Mouse (Mus musculus) heart, postnatal 0 days (tissue): ENCODE measurements around the gene Rbm47. TPM values are rescaled to one million over a fixed set of nuclear protein-coding genes. Genes with fewer than 3 reads are reported as not detected.

Source experiments
- ATAC-seq: fragments of 200-750 bp; cut with Nextera tagmentation; 2 replicates; pipeline ENCODE4 v1.8.0; 2017; ENCODE audit warnings: low read depth, moderate number of reproducible peaks, moderate library complexity; ENCODE audit not compliant: insufficient read depth
- DNase-seq: peaks from one replicate; pipeline ENCODE4 v3.0.0-alpha.2; 2016; ENCODE audit warnings: low spot score
- H3K27ac ChIP-seq: fragments of 300-500 bp; sonication (generic); 2 replicates; pipeline ENCODE4 v1.5.1; 2014; ENCODE audit warnings: low read depth, mild to moderate bottlenecking
- H3K27me3 ChIP-seq: fragments of 300-500 bp; sonication (generic); 2 replicates; pipeline ENCODE4 v1.6.1; 2014; ENCODE audit warnings: low read length, mixed read lengths; ENCODE audit not compliant: control insufficient read depth, insufficient read depth
- H3K36me3 ChIP-seq: fragments of 300-500 bp; sonication (generic); replicated peaks from 2 replicates; pipeline ENCODE4 v1.6.1; 2014; ENCODE audit warnings: low read length, mixed read lengths; ENCODE audit not compliant: control insufficient read depth, insufficient read depth
- H3K4me1 ChIP-seq: fragments of 300-500 bp; sonication (generic); 2 replicates; pipeline ENCODE4 v1.6.1; 2014; ENCODE audit warnings: antibody characterized with exemption; ENCODE audit not compliant: control insufficient read depth, insufficient read depth
- H3K4me2 ChIP-seq: fragments of 300-500 bp; sonication (generic); 2 replicates; pipeline ENCODE4 v1.6.1; 2014; ENCODE audit warnings: low read depth, mild to moderate bottlenecking, low read length, moderate library complexity
- H3K4me3 ChIP-seq: fragments of 300-500 bp; sonication (generic); 2 replicates; pipeline ENCODE4 v1.5.1; 2014; ENCODE audit warnings: low read depth, low read length
- H3K9ac ChIP-seq: fragments of 300-500 bp; sonication (generic); replicated peaks from 2 replicates; pipeline ENCODE4 v1.6.1; 2014; ENCODE audit warnings: low read depth, low read length, mixed read lengths
- H3K9me3 ChIP-seq: fragments of 300-500 bp; sonication (generic); replicated peaks from 2 replicates; pipeline ENCODE4 v1.6.1; 2016; ENCODE audit warnings: low read length; ENCODE audit not compliant: control insufficient read depth
- CTCF ChIP-seq: IDR thresholded peaks from 2 replicates; pipeline ENCODE4 v1.5.1; 2016; ENCODE audit warnings: antibody characterized with exemption, control low read depth, low read depth
- EP300 ChIP-seq: IDR thresholded peaks from 2 replicates; pipeline ENCODE4 v1.6.1; 2016; ENCODE audit warnings: antibody characterized with exemption, low read depth
- WGBS: fragments of 180-500 bp; shearing (Covaris S2); extraction: QIAGEN DNeasy Blood & Tissue Kit; methylation state at CpG from one replicate; pipeline ENCODE4 v1.1.7; 2014; 5-methylcytosine and 5-hydroxymethylcytosine counted together
- polyA plus RNA-seq: library from polyadenylated mRNA; unstranded; fragments of >200 nt; fragmentation: Nextera tagmentation; extraction: Ambion mirVana; gene quantifications from 2 replicates; pipeline ENCODE4 v1.2.1, GENCODE M21; 2015
- total RNA-seq: library from RNA; depleted of rRNA; stranded (reverse); fragments of >200 nt; gene quantifications from 2 replicates; pipeline ENCODE4 v1.2.3, GENCODE M21; 2014; ENCODE audit warnings: low replicate concordance

Gene Rbm47
- total and polyA plus RNA-seq, 2 experiments from 2014 or later: 1.1 to 11.2 TPM

DNA sequence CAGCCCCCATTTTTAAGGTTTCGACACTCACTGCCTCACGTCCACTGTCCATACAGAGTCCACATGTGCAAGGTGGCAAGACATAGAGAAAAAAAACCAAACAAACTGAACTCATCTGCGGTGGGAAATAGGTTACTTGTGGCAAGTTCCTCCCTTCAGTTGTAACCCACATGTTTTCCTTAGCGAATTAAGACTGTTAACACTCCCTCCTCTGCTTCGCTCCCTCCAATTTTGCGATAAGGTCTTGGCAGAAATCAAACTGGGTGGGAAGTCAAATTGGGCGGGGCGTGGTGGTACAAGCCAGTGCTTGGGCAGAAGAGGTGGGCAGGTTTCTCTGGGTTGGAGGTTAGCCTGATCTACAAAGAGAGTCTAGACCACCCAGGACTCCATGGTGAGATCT, 101.2 kb downstream of the Rbm47 start:
- ATAC-seq: no peak

GRCm38 (mm10) chr5:66070350-66070749, 102.6 kb downstream of the Rbm47 start:
- peak overlapping the region; percentile 65; the same call in 1 of the 2 replicates for H3K4me2 ChIP-seq
- no peak overlapping the region for H3K27ac ChIP-seq
- H3K4me3 ChIP-seq: no peak overlapping the region
- ATAC-seq: no peak
- WGBS: 63% methylated on average over 2 of the region's 2 CpGs
- DNase-seq: no peak
- no peaks in the 10 kb centered on the region for H3K36me3 ChIP-seq
- H3K9me3 ChIP-seq: no peaks in the 10 kb centered on the region
- TF ChIP-seq EP300 (no peak), CTCF (no peak)
- no peak overlapping the region for H3K9ac ChIP-seq
- H3K4me1 ChIP-seq: peaks cover 7% of the 10 kb centered on the region
- no peaks in the 10 kb centered on the region for H3K27me3 ChIP-seq

More for the DNA sequence above, 101.2 kb downstream of the Rbm47 start:
- no peaks in the 10 kb centered on the region for H3K9me3 ChIP-seq
- no peak for DNase-seq
- H3K36me3 ChIP-seq: no peaks in the 10 kb centered on the region
- no peak overlapping the region for H3K4me2 ChIP-seq
- H3K27ac ChIP-seq: no peak overlapping the region
- WGBS: 67% methylated on average over 8 of the region's 8 CpGs
- no peak overlapping the region for H3K9ac ChIP-seq
- no peaks in the 10 kb centered on the region for H3K27me3 ChIP-seq
- no peak overlapping the region for H3K4me3 ChIP-seq
- no peak for TF ChIP-seq CTCF
- TF ChIP-seq EP300: no peak
- H3K4me1 ChIP-seq: peaks cover 7% of the 10 kb centered on the region

GRCm38 (mm10) chr5:66069470-66070144, 103.3 kb downstream of the Rbm47 start:
- ATAC-seq: peak; percentile 64
- 10% methylated on average over 27 of the region's 27 CpGs for WGBS
- Histone ChIP-seq H3K27me3 (no peaks in the 10 kb centered on the region), H3K4me3 (peak overlapping the region; percentile 40), H3K27ac (no peak overlapping the region), H3K9ac (no peak overlapping the region; the same call in 1 of the 2 replicates), H3K36me3 (no peaks in the 10 kb centered on the region), H3K4me2 (peak overlapping the region; percentile 65), H3K9me3 (no peaks in the 10 kb centered on the region), H3K4me1 (peaks cover 7% of the 10 kb centered on the region)
- TF ChIP-seq CTCF (no peak), EP300 (no peak)
- peak; percentile 28 for DNase-seq

GRCm38 (mm10) chr5:66069133-66069469, 103.8 kb downstream of the Rbm47 start:
- no peak overlapping the region for H3K27ac ChIP-seq
- no peak overlapping the region for H3K9ac ChIP-seq
- H3K36me3 ChIP-seq: no peaks in the 10 kb centered on the region
- no peak overlapping the region; the same call in 1 of the 2 replicates for H3K4me3 ChIP-seq
- TF ChIP-seq CTCF: no peak
- no peak for ATAC-seq
- H3K4me2 ChIP-seq: peak overlapping the region; percentile 65; the same call in 1 of the 2 replicates
- H3K4me1 ChIP-seq: peaks cover 7% of the 10 kb centered on the region
- no peaks in the 10 kb centered on the region for H3K9me3 ChIP-seq
- no peak for DNase-seq
- H3K27me3 ChIP-seq: no peaks in the 10 kb centered on the region
- WGBS: 49% methylated on average over 7 of the region's 7 CpGs

DNA sequence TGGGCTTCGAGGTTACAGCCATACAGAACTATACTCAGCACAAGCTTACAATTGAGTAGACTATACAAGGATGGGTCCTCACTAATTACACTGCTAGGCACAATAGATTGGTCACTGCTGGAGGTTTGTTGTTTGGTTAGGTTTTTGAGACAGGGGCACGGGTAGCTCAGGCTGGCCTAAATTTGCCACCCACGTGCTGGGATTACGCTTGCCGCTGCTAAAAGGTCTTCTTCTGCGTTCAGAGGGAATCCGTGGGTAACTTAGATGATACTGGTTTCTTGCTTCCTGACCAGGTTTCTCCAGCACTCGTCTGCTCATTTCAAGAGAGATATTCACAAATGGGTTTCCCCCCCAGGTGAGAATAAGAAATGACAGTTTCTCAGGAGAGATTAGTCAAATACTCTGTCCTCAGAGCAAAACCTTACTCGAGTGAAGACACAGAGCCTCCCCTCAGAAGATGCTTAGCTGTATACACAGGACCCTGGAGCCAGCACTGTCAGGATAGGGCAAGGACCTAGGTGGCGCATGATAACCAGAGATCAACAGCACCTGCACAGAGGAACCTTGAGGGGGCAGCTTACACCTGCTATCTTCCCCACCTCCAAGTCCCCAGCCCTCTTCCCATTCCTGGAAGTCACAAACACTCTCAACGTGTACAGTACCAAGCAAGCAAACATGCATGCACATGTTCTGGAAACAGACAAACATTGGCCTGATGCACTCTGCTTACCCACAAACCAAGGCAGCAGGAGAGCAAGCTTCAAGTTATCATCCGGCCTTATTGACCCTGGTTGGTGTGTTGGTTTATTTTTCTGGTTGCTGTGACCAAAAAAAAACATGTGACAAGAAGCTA, 104.6 kb downstream of the Rbm47 start:
- Histone ChIP-seq H3K27me3 (no peaks in the 10 kb centered on the region), H3K4me3 (no peak overlapping the region), H3K36me3 (no peaks in the 10 kb centered on the region), H3K27ac (no peak overlapping the region), H3K9ac (no peak overlapping the region), H3K9me3 (no peaks in the 10 kb centered on the region), H3K4me1 (peaks cover 7% of the 10 kb centered on the region), H3K4me2 (no peak overlapping the region)
- 87% methylated on average over 12 of the region's 12 CpGs for WGBS
- TF ChIP-seq EP300 (no peak), CTCF (no peak)
- ATAC-seq: no peak
- no peak for DNase-seq

DNA sequence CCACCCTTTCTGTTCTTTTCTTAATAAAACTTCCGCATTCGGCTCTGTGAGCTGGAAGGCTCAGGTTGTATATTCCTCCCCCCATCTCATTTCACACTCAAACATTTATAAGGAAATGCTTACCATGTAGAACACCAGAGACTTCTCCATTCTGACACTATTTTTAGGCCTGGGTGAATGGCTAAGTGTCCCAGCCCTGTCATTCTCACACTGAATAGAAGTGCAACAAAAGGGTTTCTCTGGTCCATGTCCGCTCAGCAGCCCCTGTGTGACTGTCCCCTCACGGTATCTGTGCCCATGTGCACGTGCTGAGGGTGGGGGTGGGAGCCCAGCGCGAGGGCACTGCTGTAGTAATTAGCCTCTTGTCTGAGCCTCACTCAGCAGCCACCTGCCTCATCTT, 105.7 kb downstream of the Rbm47 start:
- ATAC-seq (no peak), DNase-seq (no peak)
- no peaks in the 10 kb centered on the region for H3K27me3 ChIP-seq
- no peak overlapping the region for H3K9ac ChIP-seq
- no peak for TF ChIP-seq CTCF
- TF ChIP-seq EP300: no peak
- 42% methylated on average over 7 of the region's 7 CpGs for WGBS
- no peak overlapping the region for H3K27ac ChIP-seq
- no peaks in the 10 kb centered on the region for H3K36me3 ChIP-seq
- no peak overlapping the region for H3K4me2 ChIP-seq
- H3K4me3 ChIP-seq: no peak overlapping the region
- H3K4me1 ChIP-seq: peaks cover 7% of the 10 kb centered on the region
- no peaks in the 10 kb centered on the region for H3K9me3 ChIP-seq
